Mouse (Mus musculus) cerebellum, adult 11-12 months (tissue): ENCODE results near the gene Nrip2.

ENCODE experiments used
- DNase-seq: peaks from one replicate; pipeline ENCODE4 v3.0.0; 2022

Nrip2 gene

DNA sequence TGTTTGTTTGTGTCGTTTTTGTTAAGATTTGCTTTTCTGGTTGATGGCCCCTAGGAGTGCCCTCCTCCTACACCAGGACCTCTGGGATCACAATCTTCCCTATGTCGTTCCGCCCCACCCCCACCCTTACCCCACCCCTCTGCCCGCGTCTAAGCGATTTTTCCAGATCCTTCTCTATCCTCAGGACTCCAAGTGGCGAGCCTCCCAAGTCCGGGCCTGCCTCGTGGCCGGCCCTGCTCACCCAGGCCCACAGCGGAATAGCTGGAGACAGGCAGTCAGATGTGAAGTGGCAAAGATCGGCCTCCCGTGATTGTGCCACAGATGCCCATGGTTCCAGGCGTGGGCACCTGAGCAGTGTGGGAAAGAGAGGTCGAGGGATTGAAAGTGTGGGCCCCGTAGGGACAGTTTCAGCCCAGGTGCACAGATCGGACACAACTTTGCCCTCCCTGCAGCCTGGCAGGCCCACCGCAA is 39.8 kb downstream of the Nrip2 start:
- DNase-seq: peak; percentile 67

DNA sequence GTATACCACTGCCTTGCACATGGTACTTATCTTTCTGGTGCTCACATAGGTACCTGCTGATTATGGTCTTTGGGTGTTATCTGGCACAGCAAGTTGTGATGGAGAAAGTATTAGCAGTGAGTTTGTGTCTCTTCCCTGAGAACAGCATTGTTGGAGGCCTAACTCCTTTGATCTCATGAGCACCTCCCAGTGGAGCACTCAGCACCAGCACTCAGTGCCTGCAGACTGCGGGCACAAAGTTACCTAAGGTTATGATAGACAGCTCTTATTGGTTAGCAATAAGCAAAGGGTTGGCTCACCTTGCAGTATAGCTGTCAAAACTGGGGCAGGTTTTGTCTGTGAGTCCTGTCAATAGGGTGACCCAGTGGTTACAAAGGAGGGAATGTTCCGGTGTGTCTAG is 41.1 kb downstream of the Nrip2 start:
- DNase-seq: no peak

DNA sequence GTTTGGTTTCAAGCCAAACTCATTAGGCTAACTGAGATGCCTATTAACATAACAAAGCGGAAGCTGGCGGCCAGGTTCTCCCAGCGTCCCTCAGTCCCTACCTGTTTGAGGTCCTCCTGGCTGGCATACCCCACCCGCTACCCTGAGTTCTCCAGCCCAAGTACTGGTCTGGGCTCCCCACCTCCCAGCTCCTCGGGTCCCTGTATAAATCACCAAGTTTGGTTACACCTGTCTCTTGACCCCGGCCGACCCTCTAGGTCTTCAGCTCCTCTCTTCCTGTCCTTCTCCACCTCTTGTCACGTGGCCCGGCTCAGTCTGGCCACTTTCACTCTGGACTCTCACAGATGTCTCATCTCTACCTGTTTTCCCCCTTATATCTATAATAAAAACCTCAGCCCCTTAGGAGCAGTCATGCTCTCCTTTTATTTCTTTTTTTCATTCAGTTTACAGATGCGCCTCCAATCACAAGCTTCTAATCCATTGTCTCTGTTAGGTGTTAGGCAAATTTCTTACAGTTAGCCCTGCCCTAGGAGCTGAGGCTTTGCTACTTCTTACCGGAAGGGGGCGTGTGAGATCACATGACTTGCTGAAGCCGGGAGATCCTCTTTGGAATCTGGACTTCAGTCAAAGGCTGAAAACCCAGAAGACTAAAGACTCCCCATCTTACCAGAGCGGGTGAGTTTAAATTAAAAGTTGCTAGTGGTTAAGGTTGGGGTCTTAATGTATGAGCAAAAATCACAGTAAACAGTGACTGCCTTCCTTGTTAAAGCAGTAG is 46.9 kb downstream of the Nrip2 start:
- DNase-seq: peak; percentile 48

DNA sequence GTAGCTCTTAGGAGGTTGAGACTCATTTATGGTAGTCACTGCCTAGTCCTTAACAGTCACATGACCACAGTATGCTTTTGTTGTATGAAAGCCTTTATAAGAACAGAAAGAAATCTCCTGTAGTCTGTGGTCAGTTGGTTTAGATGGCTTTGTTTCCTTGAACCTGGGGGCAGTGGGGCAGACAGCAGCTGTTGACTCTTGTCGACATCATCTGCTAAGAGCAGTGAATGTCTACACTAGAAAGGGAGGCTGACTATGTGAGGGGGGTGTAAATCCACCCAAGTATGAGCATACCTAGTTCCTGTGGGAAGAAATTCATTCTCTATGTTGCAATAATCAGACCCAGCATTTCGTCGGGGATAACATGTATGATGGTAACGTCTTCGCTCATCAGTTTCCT is 48.0 kb downstream of the Nrip2 start:
- DNase-seq: no peak

DNA sequence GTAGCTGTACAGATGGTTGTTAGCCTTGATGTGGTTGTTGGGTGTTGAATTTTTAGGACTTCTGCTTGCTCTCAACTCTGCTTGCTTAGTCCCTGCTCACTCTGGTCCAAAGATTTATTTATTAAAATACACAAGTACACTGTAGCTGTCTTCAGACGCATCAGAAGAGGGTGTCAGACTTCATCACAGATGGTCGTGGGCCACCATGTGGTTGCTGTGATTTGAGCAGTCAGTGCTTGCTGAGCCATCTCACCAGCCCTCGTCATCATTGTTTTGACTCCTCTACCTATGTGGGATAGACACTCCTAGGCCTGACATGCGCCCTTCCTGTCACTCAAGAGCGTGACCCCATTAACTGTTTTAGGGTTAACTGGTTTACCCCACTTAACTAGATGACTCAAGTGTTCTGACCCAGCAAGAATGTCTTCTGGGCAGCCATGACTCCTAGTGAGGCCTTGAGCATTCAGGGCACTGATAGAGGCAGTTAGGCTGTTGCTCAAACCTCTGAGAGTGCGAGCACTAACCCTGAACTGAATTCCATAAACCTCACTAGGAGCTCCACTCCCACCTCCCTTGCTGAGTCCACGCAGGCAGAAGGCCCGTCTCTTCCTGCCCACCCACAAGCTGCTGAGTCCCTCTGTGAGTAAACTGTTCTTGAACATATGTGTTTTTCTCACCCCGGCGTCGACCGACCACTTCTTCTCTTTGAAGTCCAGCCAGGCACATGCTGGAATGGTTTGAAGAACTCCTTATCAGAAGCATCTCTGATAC is 56.9 kb downstream of the Nrip2 start:
- DNase-seq: no peak

DNA sequence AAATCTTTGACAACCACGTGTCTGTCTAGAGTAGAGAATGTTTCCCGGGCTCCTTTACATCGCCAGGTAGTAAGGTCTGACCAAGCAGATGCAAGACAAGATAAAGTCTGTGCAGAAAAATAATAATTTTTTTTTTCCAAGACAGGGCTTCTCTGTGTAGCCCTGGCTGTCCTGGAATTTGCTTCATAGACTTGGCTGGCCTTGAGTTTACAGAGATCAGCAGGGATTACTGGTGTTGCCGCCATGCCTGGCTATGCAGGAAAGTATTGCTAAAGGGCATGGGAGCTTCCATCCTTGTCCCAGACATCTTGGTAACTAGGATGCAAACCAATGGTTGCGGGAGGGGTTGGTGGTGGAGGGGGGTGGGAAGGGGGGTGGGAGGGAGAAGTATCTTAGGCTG is 58.1 kb downstream of the Nrip2 start:
- DNase-seq: no peak

DNA sequence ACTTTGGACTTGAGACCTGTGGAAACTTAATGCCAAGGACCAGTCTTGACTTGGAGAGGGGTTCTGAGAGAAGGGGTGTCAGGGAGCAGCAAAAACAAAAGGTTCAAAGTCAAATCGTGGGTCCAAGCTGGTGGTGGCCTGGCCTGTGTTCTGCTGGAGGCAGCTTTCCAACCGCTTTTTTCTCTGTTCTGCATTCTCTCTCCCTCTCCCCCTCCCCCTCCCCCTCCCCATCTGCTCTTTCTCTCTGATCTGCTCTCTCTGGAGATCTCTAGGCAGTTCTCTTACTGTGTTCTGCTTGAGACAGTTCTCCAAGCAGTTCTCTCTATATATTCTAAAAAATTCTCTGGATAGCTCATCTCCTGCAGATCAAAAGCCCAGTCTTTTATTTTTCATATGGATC is 61.2 kb downstream of the Nrip2 start:
- DNase-seq: no peak

DNA sequence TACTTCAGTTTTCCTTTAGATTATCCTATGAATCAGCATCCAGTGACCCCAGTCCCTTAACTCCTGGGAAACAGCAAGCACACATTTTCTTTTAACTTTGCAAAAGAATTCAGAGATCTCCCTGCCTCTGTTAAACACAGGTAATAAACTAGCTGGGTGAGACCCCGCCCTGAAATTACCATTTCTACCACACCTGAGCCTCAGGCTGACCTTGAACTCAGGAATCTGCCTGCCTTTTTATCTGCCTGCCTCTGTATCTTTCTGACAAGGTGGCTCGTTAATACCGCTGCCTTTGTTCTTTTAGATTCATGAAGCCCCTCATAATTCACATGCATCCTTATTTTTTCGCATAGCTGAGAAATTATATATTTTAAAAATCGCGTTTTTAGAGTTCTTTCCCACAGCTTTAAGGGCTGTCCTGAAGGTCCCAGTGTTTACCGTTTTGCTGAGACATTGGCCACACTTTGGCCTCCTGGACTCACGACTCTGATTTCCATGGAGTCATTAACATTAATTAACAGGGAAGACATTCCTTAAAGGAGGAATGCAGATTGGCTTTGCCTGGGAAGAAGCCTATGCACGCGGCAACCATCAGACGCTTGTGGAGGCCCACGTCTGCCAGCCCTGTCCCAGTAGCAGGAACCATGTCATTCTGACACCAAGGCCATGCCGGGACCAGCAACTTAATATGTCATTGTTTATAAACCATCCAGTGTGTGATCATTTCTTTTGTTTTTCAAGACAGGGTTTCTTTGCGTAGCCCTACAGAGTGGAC is 61.8 kb downstream of the Nrip2 start:
- no peak for DNase-seq

DNA sequence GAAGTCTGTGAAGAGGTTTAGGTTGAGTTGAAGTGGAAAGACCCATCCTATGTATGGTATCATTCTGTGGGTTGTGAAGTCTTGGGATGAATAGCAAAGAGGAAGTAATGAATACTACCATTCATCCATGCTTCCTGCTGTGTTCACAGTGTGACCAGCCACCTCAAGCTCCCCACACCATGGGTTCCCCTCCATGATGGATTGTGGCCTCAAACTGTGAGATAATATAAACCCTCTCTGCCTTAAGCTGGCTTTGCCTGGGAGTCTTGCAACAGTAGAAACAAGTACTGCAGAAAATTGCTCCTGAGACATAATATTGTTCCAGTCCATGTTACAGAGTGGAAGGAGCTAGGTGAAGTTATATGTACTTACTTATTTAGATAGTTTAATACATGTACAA is 62.5 kb downstream of the Nrip2 start:
- no peak for DNase-seq

DNA sequence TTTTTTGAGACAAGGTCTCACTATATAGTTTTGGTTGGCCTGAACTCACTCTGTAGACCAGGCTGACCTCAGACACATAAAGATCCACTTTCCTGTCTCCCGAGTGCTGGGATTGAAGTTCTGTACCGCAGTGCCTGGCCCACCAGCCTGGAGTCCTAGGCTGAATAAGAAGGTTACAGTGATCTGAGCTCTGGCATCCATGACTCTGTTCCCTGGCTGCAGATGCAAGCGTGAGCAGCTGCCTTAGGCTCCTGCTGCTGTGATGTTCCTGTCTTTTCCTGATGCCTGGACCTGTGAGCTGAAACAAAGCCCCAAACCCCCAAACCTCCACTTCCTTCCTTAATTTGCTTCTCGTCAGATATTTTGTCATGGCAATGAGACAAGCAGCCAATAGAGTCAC is 65.9 kb downstream of the Nrip2 start:
- DNase-seq: no peak
